Mouse (Mus musculus) hindbrain, postnatal 0 days (tissue): ENCODE data around the gene Krtap24-1. TPM values are rescaled to one million over a fixed set of nuclear protein-coding genes. Genes with fewer than 3 reads are reported as not detected.

Experiments
- ATAC-seq: fragments of 200-750 bp; cut with Nextera tagmentation; 2 replicates; pipeline ENCODE4 v1.8.0; 2017; ENCODE audit warnings: mild to moderate bottlenecking, moderate TSS enrichment, moderate library complexity
- DNase-seq: peaks from one replicate; pipeline ENCODE4 v3.0.0-alpha.2; 2015; ENCODE audit warnings: low spot score
- H3K27ac ChIP-seq: fragments of 300-500 bp; sonication (generic); 2 replicates; pipeline ENCODE4 v1.5.1; 2014; ENCODE audit warnings: mild to moderate bottlenecking
- H3K27me3 ChIP-seq: fragments of 300-500 bp; sonication (generic); 2 replicates; pipeline ENCODE4 v1.6.1; 2014; ENCODE audit warnings: low read length, mixed read lengths; ENCODE audit not compliant: insufficient read depth
- H3K36me3 ChIP-seq: fragments of 300-500 bp; sonication (generic); 2 replicates; pipeline ENCODE4 v1.6.1; 2014; ENCODE audit warnings: low read length, mixed read lengths; ENCODE audit not compliant: insufficient read depth
- H3K4me1 ChIP-seq: fragments of 300-500 bp; sonication (generic); 2 replicates; pipeline ENCODE4 v1.6.1; 2014; ENCODE audit warnings: antibody characterized with exemption, low read length, mixed read lengths; ENCODE audit not compliant: insufficient read depth
- H3K4me2 ChIP-seq: fragments of 300-500 bp; sonication (generic); 2 replicates; pipeline ENCODE4 v1.6.1; 2014; ENCODE audit warnings: low read depth, mild to moderate bottlenecking, low read length, moderate library complexity, mixed read lengths
- H3K4me3 ChIP-seq: fragments of 300-500 bp; sonication (generic); 2 replicates; pipeline ENCODE4 v1.5.1; 2014; ENCODE audit warnings: low read length
- H3K9ac ChIP-seq: fragments of 300-500 bp; sonication (generic); replicated peaks from 2 replicates; pipeline ENCODE4 v1.6.1; 2014; ENCODE audit warnings: mild to moderate bottlenecking, low read length, moderate library complexity, mixed read lengths
- H3K9me3 ChIP-seq: fragments of 300-500 bp; sonication (generic); 2 replicates; pipeline ENCODE4 v1.6.1; 2016; ENCODE audit warnings: low read length, mixed read lengths
- CTCF ChIP-seq: IDR thresholded peaks from 2 replicates; pipeline ENCODE4 v1.5.1; 2016; ENCODE audit warnings: antibody characterized with exemption, control low read depth, low read depth
- WGBS: fragments of 180-500 bp; shearing (Covaris S2); extraction: QIAGEN DNeasy Blood & Tissue Kit; methylation state at CpG from one replicate; pipeline ENCODE4 v1.1.7; 2014; 5-methylcytosine and 5-hydroxymethylcytosine counted together
- polyA plus RNA-seq: library from polyadenylated mRNA; unstranded; fragments of >200 nt; fragmentation: Nextera tagmentation; extraction: Ambion mirVana; gene quantifications from 2 replicates; pipeline ENCODE4 v1.2.1, GENCODE M21; 2015
- total RNA-seq: library from RNA; depleted of rRNA; stranded (reverse); fragments of >200 nt; gene quantifications from 2 replicates; pipeline ENCODE4 v1.2.3, GENCODE M21; 2014; rRNA removed

The Krtap24-1 gene
- total and polyA plus RNA-seq, 2 experiments from 2014 or later, result not detected

DNA sequence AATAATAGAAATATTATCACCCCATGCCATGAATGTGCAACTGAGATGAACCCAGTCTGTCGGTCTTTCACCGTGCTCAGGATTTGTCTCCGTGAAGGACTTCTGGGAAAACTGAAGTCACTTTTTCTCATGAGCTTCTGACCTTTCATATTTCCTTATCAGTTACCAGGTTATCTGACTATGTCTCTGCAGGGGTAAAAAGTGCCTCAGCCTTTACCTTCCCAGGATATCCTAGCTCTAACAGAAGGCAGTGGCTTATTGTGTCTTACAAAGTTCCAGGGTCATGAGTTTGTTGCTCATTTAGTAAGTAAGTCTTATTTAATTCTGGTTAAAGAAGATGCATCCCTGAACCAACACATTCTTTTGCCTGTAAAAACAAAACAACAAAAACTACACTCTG, 42.3 kb downstream of the Krtap24-1 start:
- H3K27me3 ChIP-seq, result no peaks in the 10 kb centered on the region
- no peak overlapping the region for H3K27ac ChIP-seq
- TF ChIP-seq CTCF, result no peak
- no peaks in the 10 kb centered on the region for H3K9me3 ChIP-seq
- H3K9ac ChIP-seq, result no peak overlapping the region
- ATAC-seq, result no peak
- no peaks in the 10 kb centered on the region for H3K4me1 ChIP-seq
- no peak for DNase-seq
- 93% methylated on average over 3 of the region's 3 CpGs for WGBS
- no peaks in the 10 kb centered on the region for H3K36me3 ChIP-seq
- no peak overlapping the region for H3K4me2 ChIP-seq
- H3K4me3 ChIP-seq, result no peak overlapping the region

DNA sequence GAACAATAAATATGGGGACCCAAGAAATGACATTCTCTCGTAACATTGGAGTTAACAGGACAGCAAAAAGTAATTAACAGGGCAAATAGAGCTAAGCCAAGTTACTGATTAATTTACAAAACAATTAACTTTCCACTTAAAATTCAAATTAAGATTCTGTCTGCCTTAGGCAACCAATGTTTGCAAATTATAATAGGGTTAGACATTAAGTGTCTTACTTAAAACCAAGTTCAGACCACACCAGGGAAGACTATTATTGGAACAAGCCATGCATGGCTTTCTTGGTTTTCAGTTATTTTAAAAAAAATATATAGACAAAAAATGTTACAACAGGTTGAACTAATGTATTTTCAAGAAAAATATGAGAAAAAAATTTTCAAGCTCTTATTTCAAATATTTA, 43.0 kb downstream of the Krtap24-1 start:
- Histone ChIP-seq H3K27ac (no peak overlapping the region), H3K9me3 (no peaks in the 10 kb centered on the region), H3K9ac (no peak overlapping the region), H3K4me2 (no peak overlapping the region), H3K4me1 (no peaks in the 10 kb centered on the region), H3K36me3 (no peaks in the 10 kb centered on the region), H3K4me3 (no peak overlapping the region), H3K27me3 (no peaks in the 10 kb centered on the region)
- no peak for TF ChIP-seq CTCF
- 84% methylated on average over 1 of the region's 1 CpGs for WGBS
- DNase-seq (no peak), ATAC-seq (no peak)

DNA sequence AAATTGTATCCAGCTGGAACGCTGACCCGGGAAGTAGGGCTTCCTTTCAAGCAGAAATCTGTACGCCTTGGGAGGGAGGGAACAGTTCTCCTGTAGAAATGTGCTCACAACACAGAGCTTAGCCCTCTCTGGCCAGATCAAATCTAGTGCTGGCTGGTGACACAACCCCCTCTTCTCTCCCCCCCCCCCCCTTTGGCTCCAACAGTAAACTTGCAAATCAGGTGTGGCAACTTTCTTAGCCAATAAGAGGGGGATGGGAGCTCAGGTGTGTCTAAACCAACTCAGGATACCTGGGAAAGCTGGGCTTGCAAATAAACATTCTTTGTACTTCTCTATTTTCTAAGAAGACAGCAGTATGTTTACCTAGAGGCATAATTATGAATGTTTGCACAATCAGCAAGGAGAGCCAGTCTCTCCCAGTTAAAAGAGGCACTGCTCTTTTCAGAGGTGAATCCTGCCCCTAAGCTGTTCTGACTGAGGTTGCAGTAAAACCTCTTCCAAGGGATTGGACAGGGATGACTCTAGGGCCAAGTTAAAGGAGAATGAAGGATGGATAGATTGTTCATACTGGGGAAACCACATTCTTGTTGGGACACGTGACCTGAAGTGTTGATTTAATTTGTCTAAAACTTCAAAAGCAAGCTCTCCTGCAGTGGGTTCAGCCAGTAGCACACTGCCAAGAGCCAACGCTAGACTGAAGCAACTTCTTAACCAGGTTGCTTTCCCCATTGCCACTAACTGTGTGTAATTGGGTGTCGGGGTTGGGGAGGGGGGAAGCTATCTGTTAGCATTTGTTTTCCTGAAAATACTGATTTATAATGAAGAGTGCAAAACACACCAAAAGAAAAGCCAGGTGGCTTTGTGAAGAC, 48.8 kb downstream of the Krtap24-1 start, which contains the start of gene Cldn8:
Gene Cldn8, minus strand, starts transcription at position 139 of the 869 bp plus-strand sequence.
- Histone ChIP-seq H3K27me3 (no peaks in the 10 kb centered on the region), H3K4me1 (no peaks in the 10 kb centered on the region), H3K36me3 (no peaks in the 10 kb centered on the region), H3K4me2 (no peak within 1 kb of the TSS), H3K9me3 (no peaks in the 10 kb centered on the region), H3K4me3 (no peak within 1 kb of the TSS), H3K9ac (no peak within 1 kb of the TSS), H3K27ac (no peak within 1 kb of the TSS)
- TF ChIP-seq CTCF, result no peak
- 82% methylated on average over 6 of the region's 6 CpGs for WGBS
- DNase-seq (no peak), ATAC-seq (no peak)

DNA sequence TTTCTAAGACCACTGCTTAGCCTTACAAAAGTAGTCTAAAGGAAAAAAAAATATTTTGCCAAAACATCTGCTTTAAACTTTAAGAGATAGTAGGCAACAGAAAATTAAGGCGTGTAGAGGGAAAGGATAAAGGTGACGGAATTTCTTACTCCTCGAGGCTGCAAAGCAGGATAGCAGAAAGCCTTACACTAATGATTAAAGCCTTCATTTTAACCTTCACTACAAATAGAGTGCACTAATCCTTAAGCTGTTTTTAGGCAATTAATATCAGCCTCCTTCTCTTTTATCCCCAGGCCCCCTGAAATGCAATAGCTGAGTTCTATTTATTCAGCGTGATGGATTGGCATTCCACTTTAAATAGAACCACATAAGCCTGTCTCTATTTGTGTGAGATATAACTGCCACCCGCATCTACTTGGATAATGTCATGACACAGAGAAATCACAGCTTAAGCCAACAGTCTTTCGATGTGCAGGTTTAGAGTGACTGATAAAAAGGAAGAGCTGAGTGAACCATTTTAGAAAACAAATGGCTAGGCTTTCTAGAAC, 50.4 kb downstream of the Krtap24-1 start:
- no peak for TF ChIP-seq CTCF
- DNase-seq, result no peak
- no peak overlapping the region for H3K9ac ChIP-seq
- H3K4me3 ChIP-seq, result no peak overlapping the region
- H3K4me2 ChIP-seq, result no peak overlapping the region
- H3K27ac ChIP-seq, result no peak overlapping the region
- ATAC-seq, result no peak
- H3K4me1 ChIP-seq, result no peaks in the 10 kb centered on the region
- no peaks in the 10 kb centered on the region for H3K27me3 ChIP-seq
- WGBS, result 58% methylated on average over 6 of the region's 6 CpGs
- no peaks in the 10 kb centered on the region for H3K9me3 ChIP-seq
- H3K36me3 ChIP-seq, result no peaks in the 10 kb centered on the region

Other genes starting within 250 kb of the Krtap24-1 start
- not detected in 2 replicates for gene Cldn17, start 105.3 kb downstream of the Krtap24-1 start, total RNA-seq
- gene Cldn17, start 105.3 kb downstream of the Krtap24-1 start, polyA plus RNA-seq, result not detected in 2 replicates
- not detected in 2 replicates for gene Cldn8, start 49.1 kb downstream of the Krtap24-1 start, total RNA-seq
- gene Cldn8, start 49.1 kb downstream of the Krtap24-1 start, polyA plus RNA-seq, result not detected in 2 replicates
- not detected in 2 replicates for gene 2310079G19Rik, start 15.4 kb upstream of the Krtap24-1 start, total RNA-seq
- not detected in 2 replicates for gene 2310079G19Rik, start 15.4 kb upstream of the Krtap24-1 start, polyA plus RNA-seq
- not detected in 2 replicates for gene Krtap26-1, start 35.5 kb upstream of the Krtap24-1 start, total RNA-seq
- not detected in 2 replicates for gene Krtap26-1, start 35.5 kb upstream of the Krtap24-1 start, polyA plus RNA-seq
- not detected in 2 replicates for gene Krtap27-1, start 59.4 kb upstream of the Krtap24-1 start, total RNA-seq
- gene Krtap27-1, start 59.4 kb upstream of the Krtap24-1 start, polyA plus RNA-seq, result not detected in 2 replicates
- gene 2310061N02Rik, start 95.7 kb upstream of the Krtap24-1 start, total RNA-seq, result not detected in 2 replicates
- gene 2310061N02Rik, start 95.7 kb upstream of the Krtap24-1 start, polyA plus RNA-seq, result not detected in 2 replicates
- gene Krtap13-1, start 116.6 kb upstream of the Krtap24-1 start, total RNA-seq, result not detected in 2 replicates
- not detected in 2 replicates for gene Krtap13-1, start 116.6 kb upstream of the Krtap24-1 start, polyA plus RNA-seq
- not detected in 2 replicates for gene Krtap13, start 139.4 kb upstream of the Krtap24-1 start, total RNA-seq
- gene Krtap13, start 139.4 kb upstream of the Krtap24-1 start, polyA plus RNA-seq, result not detected in 2 replicates
- not detected in 2 replicates for gene 2310034C09Rik, start 146.6 kb upstream of the Krtap24-1 start, total RNA-seq
- gene 2310034C09Rik, start 146.6 kb upstream of the Krtap24-1 start, polyA plus RNA-seq, result not detected in 2 replicates
- gene 2310057N15Rik, start 161.9 kb upstream of the Krtap24-1 start, total RNA-seq, result not detected in 2 replicates
- not detected in 2 replicates for gene 2310057N15Rik, start 161.9 kb upstream of the Krtap24-1 start, polyA plus RNA-seq
- gene Gm5965, start 165.6 kb upstream of the Krtap24-1 start, total RNA-seq, result not detected in 2 replicates
- gene Gm5965, start 165.6 kb upstream of the Krtap24-1 start, polyA plus RNA-seq, result not detected in 2 replicates
- not detected in 2 replicates for gene Gm20741, start 199.9 kb upstream of the Krtap24-1 start, total RNA-seq
- not detected in 2 replicates for gene Gm20741, start 199.9 kb upstream of the Krtap24-1 start, polyA plus RNA-seq
- gene Krtap15, start 207.9 kb upstream of the Krtap24-1 start, total RNA-seq, result not detected in 2 replicates
- gene Krtap15, start 207.9 kb upstream of the Krtap24-1 start, polyA plus RNA-seq, result not detected in 2 replicates
- gene Krtap14, start 213.9 kb upstream of the Krtap24-1 start, total RNA-seq, result not detected in 2 replicates
- not detected in 2 replicates for gene Krtap14, start 213.9 kb upstream of the Krtap24-1 start, polyA plus RNA-seq